Mouse (Mus musculus) ES-Bruce4 (cell line): Measurements from ENCODE around the gene Slc43a2. TPM values are rescaled to one million over a fixed set of nuclear protein-coding genes. Genes with fewer than 3 reads are reported as not detected.

Experiments used
- H3K27ac ChIP-seq: 2 replicates; pipeline ENCODE4 v1.5.1; 2012; ENCODE audit warnings: low read length, inconsistent platforms; ENCODE audit not compliant: insufficient read depth
- H3K27me3 ChIP-seq: 2 replicates; pipeline ENCODE4 v1.6.1; 2012; ENCODE audit warnings: mild to moderate bottlenecking, low read length, inconsistent platforms; ENCODE audit not compliant: control insufficient read depth, poor library complexity, insufficient read depth, severe bottlenecking
- H3K36me3 ChIP-seq: 2 replicates; pipeline ENCODE4 v1.6.1; 2012; ENCODE audit warnings: inconsistent platforms, mild to moderate bottlenecking, low read length, moderate library complexity; ENCODE audit not compliant: control insufficient read depth, poor library complexity, insufficient read depth, severe bottlenecking
- H3K4me1 ChIP-seq: one replicate; pipeline ENCODE4 v1.8.1; 2011; ENCODE audit warnings: low read length; ENCODE audit not compliant: control insufficient read depth, insufficient read depth
- H3K4me3 ChIP-seq: 2 replicates; pipeline ENCODE4 v1.5.1; 2011; ENCODE audit warnings: low read depth, mild to moderate bottlenecking, low read length
- H3K9ac ChIP-seq: 2 replicates; pipeline ENCODE4 v1.6.1; 2012; ENCODE audit warnings: low read depth, mild to moderate bottlenecking, inconsistent platforms; ENCODE audit not compliant: poor library complexity, severe bottlenecking
- H3K9me3 ChIP-seq: replicated peaks from 2 replicates; pipeline ENCODE4 v1.6.1; 2012; ENCODE audit warnings: mild to moderate bottlenecking, low read length, inconsistent platforms; ENCODE audit not compliant: control insufficient read depth, poor library complexity, insufficient read depth, severe bottlenecking
- CTCF ChIP-seq: IDR thresholded peaks from one replicate; pipeline ENCODE4 v1.8.1; 2011; ENCODE audit warnings: low read depth, low read length
- EP300 ChIP-seq: IDR thresholded peaks from 2 replicates; pipeline ENCODE4 v1.6.1; 2011; ENCODE audit warnings: low read depth, low read length; ENCODE audit not compliant: insufficient read depth
- POLR2A ChIP-seq: IDR thresholded peaks from one replicate; pipeline ENCODE4 v1.8.1; 2011; ENCODE audit warnings: low read length; ENCODE audit not compliant: insufficient read depth
- polyA plus RNA-seq: library from polyadenylated mRNA; stranded (reverse); fragments of >200 nt; gene quantifications from 2 replicates; pipeline ENCODE4 v1.2.4, GENCODE M21; 2011; ENCODE audit warnings: low read depth; ENCODE audit not compliant: missing spikeins, insufficient read depth, insufficient read length

The Slc43a2 gene
- polyA plus RNA-seq, 1 experiment, result 11.3 TPM

DNA sequence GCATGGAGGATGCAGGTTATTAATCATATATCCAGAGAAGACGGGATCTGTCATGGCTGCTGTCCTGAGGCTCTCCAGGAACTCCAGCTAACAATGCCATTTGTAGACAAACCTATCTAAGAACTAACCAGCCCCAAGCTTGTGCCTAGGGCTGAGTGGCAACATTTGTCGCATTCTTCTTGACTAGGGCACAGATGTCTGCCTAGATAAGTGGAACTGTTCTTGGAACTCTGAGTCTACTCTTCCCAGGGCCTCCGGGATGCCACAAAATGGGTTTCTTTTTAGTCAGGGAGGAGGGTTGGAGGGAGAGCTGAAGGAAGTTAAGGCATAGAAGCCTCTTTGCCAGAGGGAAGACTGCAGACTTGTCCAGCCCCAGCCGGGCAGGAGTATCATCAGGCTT lies 14.6 kb downstream of the Slc43a2 start:
- Histone ChIP-seq H3K9ac (no peak overlapping the region), H3K4me1 (peaks cover 2% of the 10 kb centered on the region), H3K9me3 (no peaks in the 10 kb centered on the region), H3K36me3 (no peaks in the 10 kb centered on the region), H3K27me3 (no peaks in the 10 kb centered on the region), H3K4me3 (no peak overlapping the region), H3K27ac (no peak overlapping the region)
- TF ChIP-seq EP300, result no peak

DNA sequence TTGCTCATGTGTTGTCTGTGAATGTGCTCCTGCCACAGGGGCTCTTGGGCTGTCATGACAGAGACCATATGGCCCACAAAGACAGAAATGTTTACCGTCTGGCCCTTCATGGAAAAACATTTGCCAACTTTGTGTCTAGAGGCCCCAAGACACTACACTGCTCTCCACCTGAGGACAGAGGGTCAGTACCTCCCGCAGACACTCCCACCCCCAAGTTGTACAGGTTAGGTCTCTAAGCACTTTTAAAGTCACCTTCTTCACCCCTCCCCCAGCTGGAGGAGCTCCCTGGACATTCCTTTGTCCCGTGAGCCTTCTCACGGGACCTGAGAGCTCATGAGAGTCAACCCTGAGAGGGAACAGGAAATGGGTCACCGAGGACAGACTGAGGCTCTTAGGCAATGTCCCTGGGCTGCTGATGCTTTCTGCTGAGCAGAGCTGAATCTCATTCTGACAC lies 18.2 kb downstream of the Slc43a2 start:
- no peak overlapping the region for H3K27ac ChIP-seq
- H3K27me3 ChIP-seq, result no peaks in the 10 kb centered on the region
- H3K4me1 ChIP-seq, result peaks cover 8% of the 10 kb centered on the region
- H3K36me3 ChIP-seq, result no peaks in the 10 kb centered on the region
- TF ChIP-seq POLR2A (no peak), CTCF (no peak), EP300 (0 out of 2 replicates have a peak, but pooled peaks have one; percentile 37)
- no peaks in the 10 kb centered on the region for H3K9me3 ChIP-seq
- H3K4me3 ChIP-seq, result no peak overlapping the region
- H3K9ac ChIP-seq, result no peak overlapping the region

DNA sequence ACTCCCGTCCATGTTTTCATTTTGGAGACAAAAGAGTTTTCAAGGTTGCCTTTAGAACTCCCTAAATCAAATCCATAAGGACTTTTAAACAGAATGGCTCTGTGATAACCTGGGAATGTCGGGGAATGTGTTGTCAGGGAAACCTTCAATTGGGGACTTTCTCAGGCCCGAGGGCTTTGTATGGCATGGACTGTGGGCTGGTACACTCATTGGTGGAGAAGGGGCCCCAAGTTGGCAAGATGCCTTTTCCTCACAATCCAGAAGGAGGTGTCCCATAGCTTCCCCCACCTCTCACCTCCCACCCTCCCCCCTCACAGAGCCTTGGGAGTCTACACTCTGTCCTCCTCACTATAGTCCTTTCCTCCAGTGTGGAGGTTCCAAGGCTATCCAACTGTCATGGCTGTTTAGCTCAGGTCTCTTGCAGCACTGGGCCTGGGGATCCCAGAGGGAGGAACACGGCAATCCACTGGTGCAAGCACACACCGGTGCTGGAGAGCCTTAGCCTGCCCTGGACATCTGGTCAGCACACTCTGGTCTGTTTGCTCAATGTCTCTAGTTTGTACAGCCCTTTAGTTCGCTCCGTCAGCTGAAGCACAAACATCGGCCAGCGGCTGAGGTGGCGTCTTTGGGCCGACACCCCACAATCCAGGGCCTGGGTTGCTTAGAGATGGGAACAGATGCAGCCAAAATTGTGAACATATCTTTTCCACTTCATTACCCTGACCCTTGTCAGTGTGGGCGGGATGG lies 18.9 kb downstream of the Slc43a2 start:
- no peaks in the 10 kb centered on the region for H3K27me3 ChIP-seq
- no peak overlapping the region for H3K27ac ChIP-seq
- no peak overlapping the region for H3K4me3 ChIP-seq
- no peaks in the 10 kb centered on the region for H3K9me3 ChIP-seq
- TF ChIP-seq POLR2A (no peak), CTCF (no peak), EP300 (no peak)
- no peak overlapping the region for H3K9ac ChIP-seq
- H3K4me1 ChIP-seq, result peaks cover 8% of the 10 kb centered on the region
- H3K36me3 ChIP-seq, result no peaks in the 10 kb centered on the region

DNA sequence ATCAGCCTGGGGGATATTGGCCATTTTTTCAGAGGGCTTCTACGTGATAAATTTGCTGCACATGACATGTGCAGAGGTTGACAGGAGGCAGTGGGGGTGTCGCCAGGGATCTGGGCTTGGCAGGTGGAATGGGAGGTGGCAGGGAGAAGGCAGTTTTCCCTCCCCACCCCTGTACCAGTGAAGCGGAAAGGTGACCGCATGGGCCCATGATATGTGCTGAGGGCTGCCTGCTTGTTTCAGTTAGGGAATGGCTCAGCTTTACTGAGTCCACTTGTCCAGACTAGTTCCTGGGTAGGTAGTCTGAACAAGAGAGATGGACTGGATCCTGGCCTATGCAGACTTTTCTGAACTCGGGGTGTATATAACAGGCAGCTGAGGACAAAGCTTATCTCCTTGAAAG lies 19.8 kb downstream of the Slc43a2 start:
- 0 out of 2 replicates have a peak overlapping the region, but pooled peaks have one; percentile 4 for H3K9ac ChIP-seq
- peaks cover 8% of the 10 kb centered on the region for H3K4me1 ChIP-seq
- H3K27me3 ChIP-seq, result no peaks in the 10 kb centered on the region
- no peak overlapping the region for H3K27ac ChIP-seq
- TF ChIP-seq EP300 (no peak), CTCF (no peak), POLR2A (no peak)
- H3K36me3 ChIP-seq, result no peaks in the 10 kb centered on the region
- no peak overlapping the region for H3K4me3 ChIP-seq
- H3K9me3 ChIP-seq, result no peaks in the 10 kb centered on the region

DNA sequence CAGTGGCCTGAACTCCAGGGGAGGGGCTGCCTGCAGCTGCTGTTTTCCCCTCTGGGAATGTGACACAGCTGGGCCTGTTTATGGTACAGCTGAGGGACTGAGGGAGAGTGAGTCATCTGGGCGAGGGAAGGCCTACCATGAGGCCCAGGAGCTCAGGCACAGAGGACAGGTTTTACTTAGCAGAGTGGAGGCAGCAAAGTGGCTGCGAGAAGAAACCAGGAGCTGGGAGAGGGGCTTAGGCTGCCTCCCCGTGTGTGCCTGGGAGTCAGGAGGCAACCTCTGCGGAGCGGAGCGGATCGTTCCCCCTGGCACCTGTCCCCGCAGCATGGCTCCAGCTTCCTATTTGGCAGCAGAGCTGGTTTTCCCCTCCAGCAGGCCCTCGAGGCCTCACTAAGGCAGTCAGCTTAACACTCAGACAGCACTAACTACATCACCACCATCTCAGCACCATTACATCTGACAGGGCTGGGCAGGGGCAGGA lies 20.5 kb downstream of the Slc43a2 start:
- no peaks in the 10 kb centered on the region for H3K36me3 ChIP-seq
- H3K9me3 ChIP-seq, result no peaks in the 10 kb centered on the region
- H3K27me3 ChIP-seq, result no peaks in the 10 kb centered on the region
- H3K27ac ChIP-seq, result peak overlapping the region; percentile 4
- H3K4me3 ChIP-seq, result no peak overlapping the region; the same call in 1 of the 2 replicates
- 0 out of 2 replicates have a peak, but pooled peaks have one; percentile 60 for TF ChIP-seq EP300
- TF ChIP-seq POLR2A, result no peak
- no peak for TF ChIP-seq CTCF
- peak overlapping the region; percentile 4; the same call in 1 of the 2 replicates for H3K9ac ChIP-seq
- peaks cover 9% of the 10 kb centered on the region for H3K4me1 ChIP-seq

GRCm38 (mm10) chr11:75552906-75553482 lies 21.5 kb downstream of the Slc43a2 start:
- Histone ChIP-seq H3K4me1 (peaks cover 9% of the 10 kb centered on the region), H3K36me3 (no peaks in the 10 kb centered on the region), H3K27me3 (no peaks in the 10 kb centered on the region), H3K27ac (peak overlapping the region; percentile 15; the same call in 1 of the 2 replicates), H3K9me3 (no peaks in the 10 kb centered on the region), H3K4me3 (no peak overlapping the region), H3K9ac (no peak overlapping the region)
- no peak for TF ChIP-seq CTCF
- TF ChIP-seq EP300, result no peak
- no peak for TF ChIP-seq POLR2A
